Mouse (Mus musculus) liver, embryonic 14.5 days (tissue): ENCODE results near the gene Apon.

Experiments used
- CTCF ChIP-seq: IDR thresholded peaks from 2 replicates; pipeline ENCODE4 v1.5.1; 2016; ENCODE audit warnings: antibody characterized with exemption, low read depth, control low read depth
- EP300 ChIP-seq: IDR thresholded peaks from 2 replicates; pipeline ENCODE4 v1.6.1; 2016; ENCODE audit warnings: antibody characterized with exemption, low read depth

GRCm38 (mm10) chr10:128230582-128230981 lies 23.3 kb upstream of the Apon start:
- TF ChIP-seq CTCF (no peak), EP300 (no peak)
